Mouse (Mus musculus) cerebellum, adult 2 months (tissue): ENCODE measurements around the gene Bco2.

Experiments
- CTCF ChIP-seq: fragments of 200-500 bp; IDR thresholded peaks from 2 replicates; pipeline ENCODE4 v1.5.1; 2011; ENCODE audit warnings: low read depth, mild to moderate bottlenecking, control low read depth, low read length, moderate library complexity, borderline replicate concordance; ENCODE audit not compliant: insufficient read depth
- POLR2A ChIP-seq: fragments of 200-500 bp; IDR thresholded peaks from 2 replicates; pipeline ENCODE4 v1.6.1; 2011; ENCODE audit warnings: low read length, control low read depth, borderline replicate concordance; ENCODE audit not compliant: insufficient read depth

DNA sequence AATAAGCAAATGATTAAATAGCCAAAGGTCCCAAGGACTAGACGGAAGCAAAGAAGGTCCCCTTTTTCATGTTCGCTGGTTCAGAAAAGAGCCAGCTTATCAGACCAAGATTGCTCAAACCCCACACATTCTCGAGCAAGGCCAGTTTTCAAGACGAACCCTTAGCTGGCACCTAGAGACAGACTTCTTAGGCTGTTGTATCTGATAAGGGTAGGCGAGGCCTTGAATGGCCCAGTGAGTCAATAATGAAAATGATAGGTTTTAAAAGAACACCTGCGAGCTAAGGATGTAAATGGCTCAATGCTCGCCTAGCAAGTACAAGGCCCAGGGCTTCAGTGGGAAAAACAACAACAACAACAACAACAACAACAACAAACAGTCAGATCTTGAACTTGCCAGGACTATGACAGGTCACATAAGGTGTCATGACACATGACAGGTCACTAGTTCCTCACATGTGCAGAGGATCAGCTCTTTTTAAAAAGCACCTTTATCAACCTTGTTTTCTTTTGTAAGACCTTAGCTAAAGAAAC, 18.3 kb downstream of the Bco2 start:
- no peak for TF ChIP-seq CTCF
- TF ChIP-seq POLR2A, result no peak
